Comparison of ENCODE assay signal across 9 mouse cellular contexts in the genomic region with DNA sequence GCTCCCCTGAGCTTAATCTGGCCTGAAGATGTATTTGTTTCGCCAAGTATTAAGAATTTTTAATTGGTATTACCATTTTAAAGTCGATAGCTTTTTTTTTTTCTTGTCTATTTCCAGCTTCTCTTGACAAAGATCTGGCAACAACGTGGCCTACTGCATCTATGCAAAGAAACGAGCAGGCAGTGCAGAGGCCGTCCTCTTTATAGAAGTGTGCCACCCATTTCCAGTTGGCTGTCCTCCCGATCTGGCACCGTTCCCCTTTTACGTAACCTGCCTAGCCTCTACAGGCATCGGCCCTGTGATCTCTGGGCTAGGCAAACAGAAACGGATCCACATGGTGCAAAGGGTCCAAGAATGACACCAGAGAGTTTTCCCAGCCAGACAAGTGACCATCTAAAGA. TPM values are rescaled to one million over a fixed set of nuclear protein-coding genes. Genes with fewer than 3 reads are reported as not detected.
DNase-seq lines count a peak whose midpoint lies in the region; ATAC-seq and TF ChIP-seq lines count a peak whose summit lies in the region.
"Had no signal": no experiment of that assay in that cellular context is flagged by ENCODE, and none has a peak within 500 bp of the region (broad histone marks: within the 10 kb centered on the region; RNA-seq: fewer than 3 reads in every experiment).

No protein-coding gene starts in this region.

- TF ChIP-seq POLR2A in bone marrow, adult 2 months (IDR thresholded peaks at IDR 0.05; ENCODE audit: borderline replicate concordance, control insufficient read depth, low read depth, low read length), result no peak

- H3K4me3 ChIP-seq in kidney, embryonic 14.5 days (ENCODE audit: low read length), result no peak overlapping the region
- peak overlapping the region; percentile 4 for H3K4me3 ChIP-seq in bone marrow, adult 2 months (replicated peaks; ENCODE audit: control insufficient read depth, low read depth, low read length)
- peak overlapping the region; percentile 7 for H3K4me3 ChIP-seq in liver, embryonic 16.5 days (ENCODE audit: low read depth, low read length)
- H3K4me3 ChIP-seq: neural tube, embryonic 12.5 days had no signal

- no peak for TF ChIP-seq CTCF in bone marrow, adult 2 months (IDR thresholded peaks at IDR 0.05; ENCODE audit: control insufficient read depth, insufficient read depth, low read length)

- WGBS in kidney, embryonic 14.5 days, result 50% methylated on average over 10 of the region's 10 CpGs
- 6% methylated on average over 10 of the region's 10 CpGs for WGBS in bone marrow, adult 2 months
- WGBS in liver, embryonic 16.5 days (ENCODE audit: insufficient replicate concordance), result 16% methylated on average over 10 of the region's 10 CpGs

- no peak overlapping the region for H3K27ac ChIP-seq in kidney, embryonic 14.5 days (ENCODE audit: low read depth, low read length)
- no peak overlapping the region for H3K27ac ChIP-seq in bone marrow, adult 2 months (ENCODE audit: control insufficient read depth, insufficient read depth, low read depth, low read length, poor library complexity)
- peak overlapping the region; percentile 49 for H3K27ac ChIP-seq in liver, embryonic 16.5 days (ENCODE audit: low read length)
- H3K27ac ChIP-seq: neural tube, embryonic 12.5 days had no signal

- no peak overlapping the region for H3K4me2 ChIP-seq in kidney, embryonic 14.5 days (replicated peaks; ENCODE audit: low read depth, low read length)
- H3K4me2 ChIP-seq in liver, embryonic 16.5 days (ENCODE audit: low read depth, low read length), result peak overlapping the region; percentile 81

- no peaks in the 10 kb centered on the region for H3K9me3 ChIP-seq in kidney, embryonic 14.5 days (ENCODE audit: control insufficient read depth, low read length)
- no peaks in the 10 kb centered on the region for H3K9me3 ChIP-seq in liver, embryonic 16.5 days (replicated peaks; ENCODE audit: control insufficient read depth, low read length)
- H3K9me3 ChIP-seq: neural tube, embryonic 12.5 days had no signal

- peaks cover 7% of the 10 kb centered on the region for H3K4me1 ChIP-seq in kidney, embryonic 14.5 days (ENCODE audit: control insufficient read depth, insufficient read depth, low read length)
- peaks cover 1% of the 10 kb centered on the region; the same call in 1 of the 2 replicates for H3K4me1 ChIP-seq in bone marrow, adult 2 months (ENCODE audit: control insufficient read depth, insufficient read depth, low read length)
- peaks cover 17% of the 10 kb centered on the region for H3K4me1 ChIP-seq in liver, embryonic 16.5 days (ENCODE audit: control insufficient read depth, low read depth, low read length)

- no peak overlapping the region for H3K9ac ChIP-seq in kidney, embryonic 14.5 days (ENCODE audit: low read depth, low read length)
- H3K9ac ChIP-seq in liver, embryonic 16.5 days (ENCODE audit: low read depth, low read length), result no peak overlapping the region
- H3K9ac ChIP-seq: neural tube, embryonic 12.5 days had no signal

- peak; percentile 91 for DNase-seq in kidney, adult 11 months
- peak; percentile 94 for DNase-seq in gastrocnemius, adult 18-20 months (ENCODE audit: low spot score)
- DNase-seq in kidney, postnatal 25 days, result peak; percentile 94 to 95
- DNase-seq in right cerebral cortex, adult 18-20 months, result peak; percentile 64
- peak; percentile 48 to 76 for DNase-seq in urinary bladder, postnatal 4 days (ENCODE audit: low spot score in 2 of 2)

- ATAC-seq in kidney, embryonic 14.5 days (ENCODE audit: low FRiP score, low TSS enrichment), result no peak
- ATAC-seq in liver, embryonic 16.5 days (ENCODE audit: low read depth), result peak; percentile 45

- H3K36me3 ChIP-seq in kidney, embryonic 14.5 days (ENCODE audit: control insufficient read depth, insufficient read depth, low read length), result no peaks in the 10 kb centered on the region
- no peaks in the 10 kb centered on the region for H3K36me3 ChIP-seq in liver, embryonic 16.5 days (ENCODE audit: control insufficient read depth, insufficient read depth)
- H3K36me3 ChIP-seq: neural tube, embryonic 12.5 days had no signal

- no peaks in the 10 kb centered on the region for H3K27me3 ChIP-seq in kidney, embryonic 14.5 days (ENCODE audit: control insufficient read depth, insufficient read depth, low read length)
- no peaks in the 10 kb centered on the region for H3K27me3 ChIP-seq in liver, embryonic 16.5 days (ENCODE audit: control insufficient read depth, insufficient read depth, low read depth, low read length)
- H3K27me3 ChIP-seq: neural tube, embryonic 12.5 days had no signal

RNA-seq across cellular contexts. Expression of a gene that starts 1.9 kb away (rescaled TPM):
- polyA plus RNA-seq in kidney, embryonic 14.5 days (2014; fragmentation: Nextera tagmentation; extraction: Ambion mirVana), result 12.0 and 12.9 TPM in 2 replicates
- polyA plus RNA-seq in bone marrow, adult 2 months (2011; ENCODE audit: insufficient read depth, insufficient read length, low replicate concordance, missing spikeins), result 10.9 and 15.5 TPM in 2 replicates
- total RNA-seq in gastrocnemius, adult 18-20 months (2021), result 10 to 100 TPM; 49.7 to 55.4 TPM
- polyA plus RNA-seq in liver, embryonic 16.5 days (2015; fragmentation: Nextera tagmentation; extraction: Ambion mirVana), result 3.3 and 3.7 TPM in 2 replicates

RNA-seq across cellular contexts. Expression of a gene that starts 41.1 kb away (rescaled TPM):
- polyA plus RNA-seq in kidney, embryonic 14.5 days (2014; fragmentation: Nextera tagmentation; extraction: Ambion mirVana), result 12.6 and 19.5 TPM in 2 replicates
- polyA plus RNA-seq in bone marrow, adult 2 months (2011; ENCODE audit: insufficient read depth, insufficient read length, low replicate concordance, missing spikeins), result 2.2 and 6.8 TPM in 2 replicates
- total RNA-seq in gastrocnemius, adult 18-20 months (2021), result 10 to 100 TPM; 37.6 to 42.5 TPM
- polyA plus RNA-seq in liver, embryonic 16.5 days (2015; fragmentation: Nextera tagmentation; extraction: Ambion mirVana), result 11.6 and 12.2 TPM in 2 replicates

RNA-seq across cellular contexts. Expression of a gene that starts 41.2 kb away (rescaled TPM):
- 29.4 and 37.6 TPM in 2 replicates for polyA plus RNA-seq in kidney, embryonic 14.5 days (2014; fragmentation: Nextera tagmentation; extraction: Ambion mirVana)
- polyA plus RNA-seq in bone marrow, adult 2 months (2011; ENCODE audit: insufficient read depth, insufficient read length, low replicate concordance, missing spikeins), result 8.4 and 11.4 TPM in 2 replicates
- total RNA-seq in gastrocnemius, adult 18-20 months (2021), result 10 to 100 TPM; 20.1 to 23.3 TPM
- polyA plus RNA-seq in liver, embryonic 16.5 days (2015; fragmentation: Nextera tagmentation; extraction: Ambion mirVana), result 16.7 and 18.4 TPM in 2 replicates
